Mouse (Mus musculus) embryonic stem cell, embryonic (primary cell): ENCODE measurements around the gene Ppm1l.

Source experiments
- CTCF ChIA-PET, 4 experiments: fragments of 300-600 bp in 2 of 4; fragments of 350-600 bp in 2 of 4; sonication (Branson Sonifier 250); formaldehyde crosslinking; loops; one replicate each; lab custom pipeline; 2022; ENCODE audit warnings: inconsistent platforms in 2 of 4; lab: Charles Lee
- POLR2A ChIA-PET, 4 experiments: fragments of 300-600 bp in 2 of 4; fragments of 350-600 bp in 2 of 4; sonication (Branson Sonifier 250); formaldehyde crosslinking; loops; one replicate each; lab custom pipeline; 2022; ENCODE audit warnings: antibody characterized with exemption in 4 of 4, inconsistent platforms in 1 of 4; lab: Charles Lee

Ppm1l gene

DNA sequence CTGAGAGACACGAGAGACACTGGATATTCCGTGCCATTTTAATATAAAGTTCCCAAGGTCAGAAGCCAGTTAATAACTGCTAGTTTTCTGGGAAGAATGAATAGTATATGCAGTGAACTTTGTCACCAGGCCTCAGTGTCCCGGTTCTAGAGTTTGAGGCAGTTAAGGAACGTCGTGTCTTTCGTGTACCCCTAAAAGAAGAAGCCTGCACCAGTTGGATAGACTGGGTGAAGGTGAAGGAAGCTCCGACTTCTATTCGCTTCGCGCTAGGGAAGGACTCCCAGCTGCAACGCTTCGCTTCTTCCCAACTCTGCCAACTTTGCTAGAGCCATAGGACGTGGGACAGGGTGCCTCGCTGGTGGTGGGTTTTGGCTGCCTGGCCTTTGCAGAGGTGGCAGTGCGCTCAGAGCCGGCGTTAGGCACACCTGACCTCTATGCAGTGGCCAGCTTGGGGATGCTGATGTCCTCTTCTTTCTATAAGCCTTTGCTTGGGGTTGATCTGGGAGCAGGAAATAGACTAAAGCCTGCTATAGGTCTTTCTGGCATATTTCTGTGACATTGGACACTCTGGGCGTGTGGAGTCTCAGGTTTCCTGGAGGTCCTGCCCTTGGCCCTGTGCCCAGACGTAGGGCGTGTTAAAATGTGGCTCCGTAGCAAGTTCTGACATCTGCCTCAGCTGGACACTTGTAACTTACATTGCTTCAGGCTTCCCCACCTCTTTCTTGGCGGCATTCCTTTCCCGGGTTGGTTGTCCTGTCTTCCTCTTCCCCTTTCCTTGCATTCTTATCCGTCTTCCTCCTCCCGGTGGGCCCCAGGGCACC, 1.7 kb downstream of the Ppm1l start:
- ChIA-PET POLR2A (interaction anchor here in 1 of 4 experiments (1.2 kb wide), 1 partner anchor 11 kb away, joined by 3 read pairs; no protein-coding TSS in a partner anchor), CTCF (interaction anchor here in 1 of 4 experiments (0.8 kb wide), 1 partner anchor 261 kb away, joined by 3 read pairs; no protein-coding TSS in a partner anchor)

DNA sequence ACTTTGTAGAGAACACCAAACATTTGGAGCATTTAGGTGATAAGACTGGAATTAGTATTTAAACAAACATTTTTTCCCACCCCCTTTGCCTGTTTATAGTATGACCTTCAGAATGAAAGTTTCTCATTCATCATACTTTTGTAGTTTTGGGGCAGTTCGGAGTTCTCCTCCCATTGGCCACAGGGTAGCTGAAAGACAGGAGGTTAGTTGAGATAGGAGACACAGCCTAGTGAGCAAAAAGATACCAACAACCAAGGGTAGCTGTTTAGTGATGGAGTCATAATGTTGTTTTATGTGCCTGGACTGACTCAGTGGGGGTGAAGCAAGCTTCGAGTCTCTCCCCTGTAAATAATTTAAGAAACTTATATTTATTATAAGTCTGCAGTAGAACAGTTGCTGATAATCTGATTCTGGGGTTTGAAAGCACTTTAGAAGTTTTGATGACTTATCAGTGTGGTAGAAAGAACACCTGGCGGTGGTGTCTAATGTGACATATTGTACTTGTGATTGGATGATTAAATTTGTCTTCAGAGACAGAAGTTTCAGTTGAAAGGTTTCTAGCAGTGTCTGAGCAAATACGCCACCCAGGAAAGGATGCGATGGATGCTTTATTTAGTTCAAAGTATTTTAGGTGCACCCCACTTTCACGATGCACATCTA, 2.5 kb downstream of the Ppm1l start:
- POLR2A ChIA-PET = interaction anchor here in 1 of 4 experiments (1.3 kb wide), 1 partner anchor 16 kb away, joined by 4 read pairs; no protein-coding TSS in a partner anchor
- CTCF ChIA-PET = interaction anchor here in 1 of 4 experiments (0.8 kb wide), 1 partner anchor 260 kb away, joined by 3 read pairs; no protein-coding TSS in a partner anchor

DNA sequence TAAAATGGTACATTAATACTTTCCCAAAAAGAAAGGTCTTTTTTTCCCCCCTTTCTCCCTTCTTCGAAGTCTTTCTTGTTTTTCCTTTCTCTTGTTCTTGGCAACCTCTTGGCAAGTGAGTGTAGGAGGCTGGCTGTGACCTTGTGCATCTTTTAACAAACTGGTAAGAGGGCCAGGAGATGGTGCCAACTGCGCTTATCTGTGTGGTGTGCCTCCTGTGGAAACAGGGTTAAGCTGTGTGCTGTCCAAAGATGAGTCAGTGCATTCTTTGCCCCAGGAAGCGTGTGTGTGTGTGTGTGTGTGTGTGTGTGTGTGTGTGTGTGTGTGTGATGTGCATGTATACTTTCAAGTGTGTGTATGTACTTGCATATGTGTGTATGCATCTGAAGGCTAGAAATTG, 7.3 kb downstream of the Ppm1l start:
- ChIA-PET POLR2A (no interaction called here), CTCF (no interaction called here)

DNA sequence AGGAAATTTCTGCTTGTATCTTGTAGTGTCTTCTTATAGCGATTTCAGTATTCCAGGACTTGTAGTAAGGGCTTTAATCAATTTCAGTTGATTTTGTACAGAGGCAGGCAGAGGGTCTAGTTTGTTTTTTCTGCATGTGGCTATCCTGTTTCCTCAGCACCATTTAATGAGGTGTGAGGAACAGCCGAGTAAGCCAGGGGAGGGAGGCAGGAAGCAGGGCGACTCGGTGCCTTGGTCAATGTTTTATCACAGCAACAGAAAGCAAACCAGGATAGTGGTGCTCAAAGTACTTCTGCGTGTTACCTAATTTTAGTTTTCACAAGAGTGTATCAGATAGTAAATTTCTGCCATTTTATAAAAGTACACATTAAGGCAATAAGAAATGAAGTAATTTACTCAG, 13.2 kb downstream of the Ppm1l start:
- ChIA-PET POLR2A (interaction anchor here in 2 of 4 experiments (0.7 to 1.2 kb wide), 2 partner anchors 13 to 19 kb away, joined by 3 to 7 read pairs; no protein-coding TSS in a partner anchor), CTCF (interaction anchor here in 1 of 4 experiments (0.7 kb wide), 1 partner anchor 82 kb away, joined by 3 read pairs; no protein-coding TSS in a partner anchor)

DNA sequence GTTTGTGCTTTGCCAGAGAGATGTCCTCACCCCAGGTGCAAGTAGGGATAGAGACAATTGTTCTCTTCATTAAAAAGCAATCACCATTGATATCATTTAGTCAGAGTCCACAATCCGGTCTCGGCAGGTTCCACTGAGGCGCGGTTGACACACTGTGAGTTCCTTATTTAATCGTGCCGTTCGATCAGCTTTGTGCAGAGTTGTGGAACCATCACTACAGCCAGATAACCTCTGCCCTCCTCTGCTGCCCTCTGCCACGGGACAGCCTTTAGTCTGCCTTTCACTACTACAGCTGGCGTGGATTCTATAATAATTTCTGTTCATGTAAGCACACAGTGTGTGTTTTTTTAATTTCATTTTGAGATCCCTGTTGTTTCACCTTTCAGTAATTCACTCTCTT, 17.2 kb downstream of the Ppm1l start:
- CTCF ChIA-PET = no interaction called here
- POLR2A ChIA-PET = interaction anchor here in 1 of 4 experiments (1.4 kb wide), 1 partner anchor 17 kb away, joined by 4 read pairs; the partner anchor contains the start of gene Ppm1l

DNA sequence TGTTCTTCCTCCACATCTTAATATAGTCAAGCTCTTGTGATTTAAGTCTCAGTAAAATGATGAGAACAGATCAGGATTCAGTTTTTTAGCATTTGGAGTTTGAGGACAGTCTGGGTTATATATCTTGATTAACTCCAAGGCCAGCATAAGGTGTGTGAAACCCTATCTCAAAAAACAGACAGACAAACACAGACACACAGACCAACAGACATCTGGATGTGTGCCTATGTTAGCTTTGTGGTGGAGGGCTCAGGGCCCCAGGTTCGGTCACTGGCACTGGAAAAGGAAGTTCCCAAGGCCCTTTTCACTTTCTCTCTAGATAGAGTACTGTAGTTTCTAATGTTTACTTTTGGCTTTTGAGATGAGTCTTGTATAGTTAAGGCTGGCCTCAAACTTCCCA, 23.8 kb downstream of the Ppm1l start:
- POLR2A ChIA-PET = interaction anchor here in 1 of 4 experiments (1.1 kb wide), 1 partner anchor 214 kb away, joined by 3 read pairs; the partner anchor contains the start of gene Kpna4

DNA sequence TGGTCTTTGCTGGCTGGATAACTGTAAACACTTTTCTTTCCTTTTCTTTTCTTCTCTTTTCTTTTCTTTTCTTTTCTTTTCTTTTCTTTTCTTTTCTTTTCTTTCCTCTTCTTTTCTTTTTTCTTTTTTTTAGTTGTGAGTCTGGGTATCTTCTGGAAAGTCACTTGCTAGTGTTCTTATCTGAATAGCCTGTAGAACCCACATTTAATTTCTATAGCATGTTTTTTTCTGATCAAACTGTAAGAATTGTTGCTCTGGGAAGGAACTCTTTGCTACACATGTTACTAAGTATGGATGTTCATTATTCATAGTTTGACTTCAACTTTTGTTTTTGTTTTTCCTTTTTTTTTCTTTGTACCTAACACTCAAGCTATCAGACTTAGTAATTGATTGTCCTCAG, 24.3 kb downstream of the Ppm1l start:
- CTCF ChIA-PET = no interaction called here
- POLR2A ChIA-PET = interaction anchor here in 1 of 4 experiments (1.1 kb wide), 1 partner anchor 214 kb away, joined by 3 read pairs; the partner anchor contains the start of gene Kpna4

More for the DNA sequence above, 23.8 kb downstream of the Ppm1l start:
- CTCF ChIA-PET = no interaction called here

DNA sequence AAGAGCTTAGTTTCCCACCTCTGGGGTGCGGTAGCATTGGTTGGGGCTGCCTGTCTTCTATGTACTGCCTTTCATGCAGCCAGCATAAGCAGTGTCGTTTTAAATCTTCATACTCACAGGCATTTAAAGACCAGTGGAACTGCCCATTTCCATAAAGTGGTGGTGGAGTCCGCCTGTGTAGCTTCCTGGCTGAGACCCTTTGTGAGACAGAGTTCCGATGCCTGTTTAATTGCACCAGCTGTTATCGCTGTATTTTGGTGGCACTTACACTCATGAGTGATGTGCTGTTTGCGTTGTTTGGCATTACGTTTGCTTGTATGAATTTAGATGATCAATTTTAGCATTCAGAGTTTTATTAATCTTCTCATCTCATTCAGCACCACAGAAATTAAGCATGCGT, 24.9 kb downstream of the Ppm1l start:
- ChIA-PET POLR2A (interaction anchor here in 2 of 4 experiments (0.5 to 1.1 kb wide), 3 partner anchors 18 to 748 kb away, joined by 3 to 4 read pairs (median 3); partner anchors contain the start of gene Kpna4 (in 1 of the 2)), CTCF (no interaction called here)

DNA sequence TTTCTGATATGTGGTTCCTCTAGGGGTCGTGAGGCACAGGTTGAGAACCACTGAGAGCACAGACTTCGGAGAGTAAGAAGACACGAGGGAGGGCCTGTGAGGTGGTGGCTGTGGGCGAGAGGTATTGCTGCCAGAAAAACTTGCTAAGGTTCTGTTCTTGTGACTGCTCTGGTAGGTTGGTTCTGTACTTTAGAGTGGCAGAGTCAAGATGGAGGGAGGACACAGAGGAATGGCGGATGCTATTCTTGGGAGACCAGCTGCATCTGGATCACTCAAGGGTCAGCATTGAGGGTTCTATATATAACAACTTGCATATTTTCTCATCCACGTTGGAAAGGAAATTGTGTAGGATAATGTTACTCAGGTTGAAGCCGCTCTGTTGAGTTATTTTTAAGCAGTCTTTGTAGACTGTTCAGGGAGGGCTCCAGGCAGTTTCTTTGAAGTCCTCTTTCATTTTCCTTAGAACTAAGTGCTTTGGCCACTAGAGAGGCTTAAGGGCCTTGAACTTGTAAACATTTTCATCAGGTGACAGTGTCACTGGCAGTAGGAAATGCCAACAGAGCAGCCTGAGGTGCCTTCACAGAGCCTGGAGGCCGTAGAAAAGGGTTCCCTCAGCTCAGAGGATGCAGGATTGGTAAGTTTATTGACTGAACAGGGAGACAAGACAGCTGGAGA, 25.7 kb downstream of the Ppm1l start:
- CTCF ChIA-PET = interaction anchor here in 1 of 4 experiments (0.7 kb wide), 1 partner anchor 1131 kb away, joined by 3 read pairs; no protein-coding TSS in a partner anchor
- POLR2A ChIA-PET = interaction anchor here in 2 of 4 experiments (0.6 to 1.4 kb wide), 4 partner anchors 9 to 26 kb away, joined by 3 to 4 read pairs (median 4); partner anchors contain the start of gene Ppm1l (in 1 of the 2)

DNA sequence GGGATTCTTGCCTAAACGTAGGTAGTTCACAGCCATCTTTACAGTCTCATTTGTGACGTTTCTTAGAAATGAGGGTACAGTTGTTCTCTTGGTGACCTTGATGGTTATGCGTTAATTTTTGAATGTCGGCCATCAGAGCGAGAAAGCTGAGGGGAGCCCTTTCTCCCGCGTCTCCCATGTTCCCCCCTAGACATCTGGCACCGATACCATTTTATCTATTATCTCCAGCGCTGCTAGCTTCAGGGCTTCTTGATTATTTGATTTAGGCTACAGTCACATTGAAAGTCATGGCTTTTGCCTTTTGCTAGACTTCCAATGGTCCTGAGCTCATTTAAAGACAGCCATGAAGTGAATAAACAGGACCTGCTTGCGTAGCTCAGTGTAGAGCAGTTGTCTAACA, 26.5 kb downstream of the Ppm1l start:
- CTCF ChIA-PET = interaction anchor here in 1 of 4 experiments (0.7 kb wide), 1 partner anchor 1130 kb away, joined by 3 read pairs; no protein-coding TSS in a partner anchor

DNA sequence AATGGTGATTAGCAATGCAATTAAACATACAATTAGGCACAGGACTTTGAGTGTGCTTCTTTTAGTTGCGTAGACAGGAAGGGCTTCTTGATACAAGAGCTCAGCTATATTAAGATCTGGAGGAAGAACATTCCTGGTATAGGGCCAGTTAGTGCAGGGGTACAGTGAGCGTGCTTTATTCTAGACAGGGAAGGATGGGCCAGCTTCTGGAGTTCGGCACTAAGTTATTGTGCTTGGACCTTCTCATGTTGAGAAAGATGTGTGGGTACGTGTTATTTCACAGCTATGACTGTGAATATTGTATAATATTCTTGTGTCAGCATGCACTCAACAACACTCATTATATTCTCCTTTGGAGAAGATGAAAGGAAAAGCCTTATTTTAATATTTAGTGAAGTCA, 29.9 kb downstream of the Ppm1l start:
- ChIA-PET POLR2A (no interaction called here), CTCF (no interaction called here)

More for the DNA sequence above, 26.5 kb downstream of the Ppm1l start:
- POLR2A ChIA-PET = interaction anchor here in 2 of 4 experiments (0.6 to 1.4 kb wide), 4 partner anchors 9 to 27 kb away, joined by 3 to 4 read pairs (median 4); partner anchors contain the start of gene Ppm1l (in 1 of the 2)

DNA sequence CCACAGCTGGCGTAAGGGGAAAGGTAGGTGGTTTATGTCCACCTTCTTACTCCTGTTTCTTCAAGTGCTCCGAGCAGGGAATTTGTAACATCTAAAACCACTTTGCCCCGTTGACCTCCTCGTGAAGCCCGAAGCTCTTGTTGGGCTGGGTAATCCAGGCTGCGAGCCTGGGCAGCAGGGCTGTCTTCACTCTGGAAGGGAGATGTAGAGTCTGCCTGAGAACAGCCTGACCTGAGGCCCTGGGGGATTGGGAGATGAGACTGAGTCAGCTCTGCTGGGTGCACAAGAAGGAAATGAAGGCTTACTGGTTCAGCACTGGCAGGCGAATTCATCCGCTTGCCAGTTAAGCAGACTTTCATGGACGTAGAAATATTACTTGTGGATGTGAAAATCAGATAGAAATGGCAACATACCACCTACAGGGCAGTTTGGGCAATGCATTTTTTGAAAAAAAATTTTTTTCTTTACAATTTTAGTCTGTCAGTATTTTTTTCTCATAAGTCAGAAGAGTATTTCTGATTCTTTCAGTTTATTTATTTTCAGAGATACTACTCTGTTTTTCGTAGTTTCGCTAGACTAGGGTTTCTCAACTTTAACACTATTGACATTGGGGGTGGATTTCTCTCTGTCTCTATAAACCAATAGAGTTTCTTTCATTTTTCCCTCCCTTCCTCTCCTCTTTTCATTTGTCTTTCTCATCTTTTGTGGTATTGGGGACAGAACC, 31.7 kb downstream of the Ppm1l start:
- POLR2A ChIA-PET = interaction anchor here in 1 of 4 experiments (0.6 kb wide), 1 partner anchor 19 kb away, joined by 7 read pairs; no protein-coding TSS in a partner anchor
- CTCF ChIA-PET = no interaction called here

DNA sequence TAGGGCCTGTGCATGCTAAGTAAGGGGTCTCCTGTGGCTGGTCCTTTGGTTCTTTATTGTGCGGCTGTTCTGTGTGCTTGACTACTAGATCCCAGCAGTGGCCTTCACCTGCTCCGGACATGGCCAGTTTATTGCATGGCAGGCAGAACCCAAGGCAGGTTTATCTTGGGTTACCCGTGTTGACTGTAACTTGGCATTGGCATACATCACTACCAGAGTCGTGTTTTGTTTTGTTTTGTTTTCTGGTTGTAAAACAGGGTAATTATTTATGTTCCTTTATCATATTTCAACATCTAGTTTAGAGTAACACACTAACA, 32.2 kb downstream of the Ppm1l start:
- ChIA-PET POLR2A (interaction anchor here in 1 of 4 experiments (0.6 kb wide), 1 partner anchor 19 kb away, joined by 7 read pairs; no protein-coding TSS in a partner anchor), CTCF (no interaction called here)

DNA sequence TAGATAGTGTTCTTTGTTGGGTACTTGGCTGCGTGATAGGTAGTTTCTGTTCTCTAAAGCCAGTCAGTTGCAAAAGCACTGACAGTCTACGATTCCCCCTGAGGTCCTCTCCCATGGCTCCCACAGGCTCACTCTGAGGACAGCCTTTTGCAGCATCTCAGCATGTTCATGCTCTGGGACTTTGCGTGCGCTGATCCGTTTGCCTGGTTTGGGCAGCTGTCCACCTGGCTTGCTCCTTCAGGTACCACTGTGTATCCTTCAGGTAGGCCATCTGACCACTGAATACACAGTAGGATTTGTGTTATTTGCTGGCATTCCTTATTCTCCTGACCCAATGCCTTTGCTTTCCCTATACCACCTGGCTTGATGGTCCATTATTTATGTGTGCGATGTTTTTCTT, 33.3 kb downstream of the Ppm1l start:
- ChIA-PET POLR2A (interaction anchor here in 1 of 4 experiments (0.7 kb wide), 1 partner anchor 233 kb away, joined by 3 read pairs; no protein-coding TSS in a partner anchor), CTCF (no interaction called here)

DNA sequence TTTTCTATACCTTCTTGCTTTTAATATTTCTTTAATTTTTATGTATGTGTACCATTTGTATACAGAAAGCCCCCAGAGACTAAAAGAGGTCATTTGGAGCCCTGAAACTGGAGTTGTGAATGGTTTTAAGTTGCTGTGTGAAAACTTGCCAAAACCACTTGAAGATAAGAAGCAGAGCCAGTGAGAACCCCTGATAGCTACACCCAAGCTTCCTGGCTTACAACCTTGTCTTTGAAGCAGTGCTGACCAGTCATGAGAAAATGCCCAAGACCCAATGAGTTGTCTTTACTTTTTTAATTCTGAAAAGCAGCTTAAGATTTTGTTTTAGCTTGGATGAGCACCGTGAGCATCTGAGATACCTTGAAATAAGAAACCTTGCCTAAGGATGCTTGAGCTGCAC, 35.5 kb downstream of the Ppm1l start:
- ChIA-PET CTCF (no interaction called here), POLR2A (interaction anchor here in 1 of 4 experiments (1.5 kb wide), 1 partner anchor 10 kb away, joined by 4 read pairs; no protein-coding TSS in a partner anchor)

DNA sequence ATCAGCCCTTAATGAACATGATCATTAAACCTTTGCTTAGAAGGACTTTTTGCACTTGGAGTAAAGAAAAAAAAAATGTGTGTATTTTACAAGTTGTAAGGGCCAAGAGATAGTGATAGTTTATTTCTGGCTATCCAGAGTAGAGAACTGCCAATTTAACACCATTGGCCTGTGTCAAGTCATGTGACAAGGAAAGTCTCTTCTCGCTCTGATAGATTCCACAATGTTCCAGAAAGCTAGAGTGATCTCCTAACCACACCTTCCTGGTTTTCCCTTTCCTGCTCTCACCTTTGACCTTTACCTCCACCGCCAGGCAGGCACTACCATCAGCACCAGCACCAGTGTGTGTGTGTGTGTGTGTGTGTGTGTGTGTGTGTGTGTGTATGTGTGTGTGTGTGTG, 38.0 kb downstream of the Ppm1l start:
- ChIA-PET POLR2A (interaction anchor here in 1 of 4 experiments (1.8 kb wide), 1 partner anchor 8 kb away, joined by 4 read pairs; no protein-coding TSS in a partner anchor), CTCF (no interaction called here)

DNA sequence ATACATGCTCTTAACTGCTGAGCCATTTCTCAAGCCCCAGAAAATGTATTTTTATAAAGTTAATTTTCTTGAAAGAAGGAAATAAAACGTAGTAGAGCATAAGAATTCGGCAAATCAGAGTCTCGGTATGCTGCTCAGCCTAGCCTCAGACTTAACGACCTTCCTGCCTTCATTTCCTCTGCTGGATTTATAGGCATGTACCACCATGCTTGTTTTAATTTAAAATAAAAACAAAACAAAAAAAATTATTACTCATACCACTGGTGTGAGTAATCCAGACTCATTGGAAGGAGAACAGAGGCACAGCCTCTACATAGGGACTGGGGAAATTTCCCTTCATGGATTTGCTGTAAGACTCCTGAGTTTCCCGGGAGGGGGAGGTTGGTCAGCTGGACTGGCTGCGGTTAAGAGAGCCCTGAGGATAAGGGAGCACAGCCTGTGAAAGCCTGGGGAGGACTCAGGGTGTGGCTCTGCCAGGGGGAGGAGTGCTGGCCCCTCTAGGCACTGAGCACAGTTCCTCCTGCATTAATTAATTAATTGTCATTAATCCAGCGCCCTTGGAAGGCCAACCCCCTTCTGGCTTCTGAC, 39.5 kb downstream of the Ppm1l start:
- ChIA-PET POLR2A (interaction anchor here in 1 of 4 experiments (1.2 kb wide), 1 partner anchor 12 kb away, joined by 3 read pairs; no protein-coding TSS in a partner anchor), CTCF (no interaction called here)
